Mouse (Mus musculus) midbrain, postnatal 0 days (tissue): Measurements from ENCODE around the gene Tmem106c. TPM values are rescaled to one million over a fixed set of nuclear protein-coding genes. Genes with fewer than 3 reads are reported as not detected.
A peak's percentile ranks its signal among the peaks of the same experiment; 100 is the strongest.

Experiments
- ATAC-seq: fragments of 200-750 bp; cut with Nextera tagmentation; 2 replicates; pipeline ENCODE4 v1.8.0; 2017; ENCODE audit warnings: moderate number of reproducible peaks, mild to moderate bottlenecking, moderate TSS enrichment, moderate library complexity; ENCODE audit not compliant: low FRiP score
- DNase-seq: peaks from one replicate; pipeline ENCODE4 v3.0.0-alpha.2; 2015; ENCODE audit warnings: low spot score
- H3K27ac ChIP-seq: fragments of 300-500 bp; sonication (generic); 2 replicates; pipeline ENCODE4 v1.5.1; 2014; ENCODE audit warnings: low read depth, mild to moderate bottlenecking, low read length, mixed read lengths
- H3K27me3 ChIP-seq: fragments of 300-500 bp; sonication (generic); 2 replicates; pipeline ENCODE4 v1.6.1; 2014; ENCODE audit warnings: low read length, control low read depth, mixed read lengths; ENCODE audit not compliant: insufficient read depth
- H3K36me3 ChIP-seq: fragments of 300-500 bp; sonication (generic); 2 replicates; pipeline ENCODE4 v1.6.1; 2014; ENCODE audit warnings: low read length, control low read depth, mixed read lengths; ENCODE audit not compliant: insufficient read depth
- H3K4me1 ChIP-seq: fragments of 300-500 bp; sonication (generic); 2 replicates; pipeline ENCODE4 v1.6.1; 2014; ENCODE audit warnings: mild to moderate bottlenecking, control low read depth, antibody characterized with exemption, low read length, mixed read lengths; ENCODE audit not compliant: insufficient read depth
- H3K4me2 ChIP-seq: fragments of 300-500 bp; sonication (generic); 2 replicates; pipeline ENCODE4 v1.6.1; 2014; ENCODE audit warnings: low read depth, mild to moderate bottlenecking, low read length, mixed read lengths; ENCODE audit not compliant: poor library complexity, severe bottlenecking
- H3K4me3 ChIP-seq: fragments of 300-500 bp; sonication (generic); 2 replicates; pipeline ENCODE4 v1.5.1; 2014; ENCODE audit warnings: low read depth, mild to moderate bottlenecking, low read length, moderate library complexity
- H3K9ac ChIP-seq: fragments of 300-500 bp; sonication (generic); replicated peaks from 2 replicates; pipeline ENCODE4 v1.6.1; 2014; ENCODE audit warnings: mild to moderate bottlenecking, low read length, moderate library complexity, mixed read lengths; ENCODE audit not compliant: poor library complexity, severe bottlenecking
- H3K9me3 ChIP-seq: fragments of 300-500 bp; sonication (generic); 2 replicates; pipeline ENCODE4 v1.6.1; 2016; ENCODE audit warnings: low read length, control low read depth
- CTCF ChIP-seq: IDR thresholded peaks from 2 replicates; pipeline ENCODE4 v1.5.1; 2016; ENCODE audit warnings: antibody characterized with exemption, mild to moderate bottlenecking
- WGBS: fragments of 180-500 bp; shearing (Covaris S2); extraction: QIAGEN DNeasy Blood & Tissue Kit; methylation state at CpG from one replicate; pipeline ENCODE4 v1.1.7; 2014; 5-methylcytosine and 5-hydroxymethylcytosine counted together
- polyA plus RNA-seq: library from polyadenylated mRNA; unstranded; fragments of >200 nt; fragmentation: Nextera tagmentation; extraction: Ambion mirVana; gene quantifications from 2 replicates; pipeline ENCODE4 v1.2.1, GENCODE M21; 2015
- total RNA-seq: library from RNA; depleted of rRNA; stranded (reverse); fragments of >200 nt; gene quantifications from 2 replicates; pipeline ENCODE4 v1.2.3, GENCODE M21; 2014

Gene Tmem106c
- total and polyA plus RNA-seq, 2 experiments from 2014 or later = 43.8 to 57.7 TPM

DNA sequence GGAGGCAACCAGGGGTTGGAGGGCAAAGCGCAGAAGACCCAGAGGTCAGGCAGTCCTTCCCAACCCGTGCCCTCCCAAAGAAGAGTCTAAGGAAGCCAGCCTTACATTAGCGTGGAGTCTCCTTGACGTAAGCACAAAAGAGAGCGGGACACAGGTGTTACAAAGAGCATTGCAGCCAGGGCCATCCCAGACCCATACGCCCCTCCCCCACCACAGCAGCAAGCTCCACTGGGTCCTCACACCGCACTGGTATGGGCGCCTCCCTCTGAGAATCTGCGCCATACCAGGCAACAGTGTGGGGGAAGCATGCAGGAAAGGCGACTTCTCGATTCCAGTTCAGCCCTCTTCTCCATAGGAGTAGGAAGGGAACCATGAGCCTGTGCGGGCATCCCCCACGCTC lies 35.5 kb downstream of the Tmem106c start:
- WGBS = 50% methylated on average over 13 of the region's 13 CpGs
- ATAC-seq = no peak
- Histone ChIP-seq H3K4me1 (peaks cover 26% of the 10 kb centered on the region), H3K36me3 (no peaks in the 10 kb centered on the region), H3K27ac (no peak overlapping the region), H3K9me3 (no peaks in the 10 kb centered on the region), H3K27me3 (peaks cover 23% of the 10 kb centered on the region), H3K4me3 (no peak overlapping the region), H3K9ac (no peak overlapping the region), H3K4me2 (no peak overlapping the region)
- DNase-seq = no peak
- no peak for TF ChIP-seq CTCF

GRCm38 (mm10) chr15:97999991-98000390 lies 36.0 kb downstream of the Tmem106c start:
- Histone ChIP-seq H3K4me1 (peaks cover 31% of the 10 kb centered on the region), H3K36me3 (no peaks in the 10 kb centered on the region), H3K9ac (no peak overlapping the region), H3K4me3 (no peak overlapping the region), H3K4me2 (no peak overlapping the region), H3K27me3 (peaks cover 28% of the 10 kb centered on the region), H3K9me3 (no peaks in the 10 kb centered on the region), H3K27ac (no peak overlapping the region)
- 21% methylated on average over 7 of the region's 7 CpGs for WGBS
- peak; percentile 23 for TF ChIP-seq CTCF
- ATAC-seq = no peak
- DNase-seq = no peak

- peaks cover 32% of the 10 kb centered on the region for H3K4me1 ChIP-seq
- no peak overlapping the region for H3K27ac ChIP-seq
- DNase-seq (no peak), ATAC-seq (no peak; the same call in 1 of the 2 replicates)
- no peaks in the 10 kb centered on the region for H3K9me3 ChIP-seq
- peak overlapping the region; percentile 91 for H3K4me2 ChIP-seq
- H3K36me3 ChIP-seq = no peaks in the 10 kb centered on the region
- H3K27me3 ChIP-seq = peaks cover 36% of the 10 kb centered on the region
- 0 out of 2 replicates have a peak, but pooled peaks have one; percentile 1 for TF ChIP-seq CTCF
- H3K4me3 ChIP-seq = peak overlapping the region; percentile 36
- peak overlapping the region; percentile 48 for H3K9ac ChIP-seq
- WGBS = 4% methylated on average over 37 of the region's 37 CpGs
Measured at GRCm38 (mm10) chr15:98001321-98002112, 37.5 kb downstream of the Tmem106c start.

DNA sequence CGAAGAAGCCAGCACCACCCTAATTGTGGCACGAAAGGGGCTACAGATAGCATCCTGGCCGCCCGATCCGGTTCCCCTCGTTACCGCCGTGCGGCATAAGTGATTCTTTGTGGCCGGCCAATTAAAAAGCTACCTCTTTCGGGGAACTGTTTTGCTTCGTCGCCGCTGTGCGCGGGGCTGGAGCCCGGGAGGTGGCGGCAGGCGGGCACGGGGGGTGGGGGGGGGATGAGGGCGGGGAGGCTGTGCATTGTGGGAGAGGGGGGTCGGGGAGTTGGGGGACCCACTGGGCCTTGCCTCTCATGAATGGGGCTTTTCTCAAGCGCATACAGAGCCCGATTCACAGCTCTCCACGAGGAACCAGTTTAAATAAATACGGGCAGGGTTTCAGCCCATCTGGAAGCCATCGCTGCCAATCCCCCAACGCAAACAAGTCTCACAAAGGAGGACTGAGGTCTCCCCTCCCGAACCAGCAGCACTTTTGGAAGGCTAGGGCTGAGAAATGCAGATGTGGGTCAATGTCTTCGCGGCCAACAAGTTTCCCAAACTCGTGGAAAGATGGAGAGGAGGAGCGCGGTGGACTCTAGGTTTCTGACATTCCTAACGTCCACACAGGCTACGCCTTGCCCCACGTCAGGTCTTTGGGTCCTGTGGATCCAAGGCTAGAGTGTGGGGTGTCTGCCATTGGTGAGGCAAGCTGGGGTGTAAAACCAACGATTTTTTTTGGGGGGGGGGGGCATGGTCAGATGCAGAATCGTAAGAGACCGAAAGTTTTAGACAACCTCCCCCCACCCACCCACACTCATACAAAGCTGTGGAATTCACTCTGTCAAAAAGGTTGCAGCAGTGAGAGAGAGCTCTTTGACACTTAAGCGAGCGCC lies 38.4 kb downstream of the Tmem106c start:
- no peaks in the 10 kb centered on the region for H3K36me3 ChIP-seq
- DNase-seq (peak; percentile 66), ATAC-seq (0 out of 2 replicates have a peak, but pooled peaks have one; percentile 39)
- no peak for TF ChIP-seq CTCF
- WGBS = under 1% methylated on average over 34 of the region's 42 CpGs
- H3K4me1 ChIP-seq = peaks cover 32% of the 10 kb centered on the region
- peak overlapping the region; percentile 91 for H3K4me2 ChIP-seq
- H3K4me3 ChIP-seq = peak overlapping the region; percentile 36
- peak overlapping the region; percentile 48 for H3K9ac ChIP-seq
- H3K27me3 ChIP-seq = peaks cover 36% of the 10 kb centered on the region
- no peak overlapping the region for H3K27ac ChIP-seq
- no peaks in the 10 kb centered on the region for H3K9me3 ChIP-seq

- Histone ChIP-seq H3K27ac (no peak overlapping the region), H3K9ac (no peak overlapping the region), H3K4me3 (peak overlapping the region; percentile 38), H3K4me2 (peak overlapping the region; percentile 91), H3K9me3 (no peaks in the 10 kb centered on the region), H3K27me3 (peaks cover 36% of the 10 kb centered on the region), H3K36me3 (no peaks in the 10 kb centered on the region), H3K4me1 (peaks cover 32% of the 10 kb centered on the region)
- DNase-seq (no peak), ATAC-seq (no peak)
- WGBS = 1% methylated on average over 42 of the region's 42 CpGs
- no peak for TF ChIP-seq CTCF
Measured at GRCm38 (mm10) chr15:98002991-98003821, 39.2 kb downstream of the Tmem106c start.
